Mouse (Mus musculus): ENCODE data around the gene Fry. TPM values are rescaled to one million over a fixed set of nuclear protein-coding genes. Genes with fewer than 3 reads are reported as not detected.

Gene Fry
- polyA plus RNA-seq, 1 experiment, result 2.1 TPM

- TF ChIP-seq MYOG (IDR thresholded peaks at IDR 0.05; ENCODE audit: control insufficient read depth in 1 of 3, insufficient read depth in 1 of 3, insufficient read length in 2 of 3, low read depth in 2 of 3), result no peak
- no peak for TF ChIP-seq E2F4 (IDR thresholded peaks at IDR 0.05; ENCODE audit: insufficient read depth)
- TF ChIP-seq POLR2AphosphoS2 (IDR thresholded peaks at IDR 0.05; ENCODE audit: insufficient read length, low read depth), result no peak
- no peak for TF ChIP-seq MYOD1 (IDR thresholded peaks at IDR 0.05; ENCODE audit: control insufficient read depth in 1 of 3, insufficient read length in 2 of 3, low read depth in 2 of 3)
- TF ChIP-seq SRF (IDR thresholded peaks at IDR 0.05; ENCODE audit: control insufficient read depth, insufficient read length, low read depth), result no peak
- no peaks in the 10 kb centered on the region for H3K36me3 ChIP-seq (ENCODE audit: control insufficient read depth, insufficient read depth)
- no peaks in the 10 kb centered on the region for H3K79me2 ChIP-seq (ENCODE audit: control insufficient read depth, insufficient read depth)
- H3ac ChIP-seq (ENCODE audit: control insufficient read depth, insufficient read length), result no peak overlapping the region
- H3K4me3 ChIP-seq, result no peak overlapping the region
- no peaks in the 10 kb centered on the region for H3K27me3 ChIP-seq (ENCODE audit: control insufficient read depth, insufficient read depth, insufficient read length)
- no peak overlapping the region for H3K4me2 ChIP-seq (ENCODE audit: low read depth)
These were observed 55.4 kb downstream of the Fry start for GRCm38 (mm10) chr5:150173869-150174268.

- Histone ChIP-seq H3K36me3 (ENCODE audit: control insufficient read depth, insufficient read depth) (no peaks in the 10 kb centered on the region), H3K27me3 (ENCODE audit: control insufficient read depth, insufficient read depth, insufficient read length) (no peaks in the 10 kb centered on the region), H3ac (ENCODE audit: control insufficient read depth, insufficient read length) (no peak overlapping the region), H3K4me3 (no peak overlapping the region), H3K4me2 (ENCODE audit: low read depth) (no peak overlapping the region), H3K79me2 (ENCODE audit: control insufficient read depth, insufficient read depth) (no peaks in the 10 kb centered on the region)
- no peak for TF ChIP-seq MAX (IDR thresholded peaks at IDR 0.05; ENCODE audit: low read depth)
- TF ChIP-seq USF1 (IDR thresholded peaks at IDR 0.05; ENCODE audit: low read depth), result no peak
- TF ChIP-seq POLR2A (IDR thresholded peaks at IDR 0.05; ENCODE audit: insufficient read length, low read depth), result no peak
- no peak for TF ChIP-seq REST (IDR thresholded peaks at IDR 0.05; ENCODE audit: insufficient read depth, insufficient read length)
- no peak for TF ChIP-seq TCF3 (IDR thresholded peaks at IDR 0.05; ENCODE audit: insufficient read length, low read depth)
- no peak for TF ChIP-seq TCF12 (IDR thresholded peaks at IDR 0.05; ENCODE audit: insufficient read depth, poor library complexity, severe bottlenecking)
- no peak for TF ChIP-seq E2F4 (IDR thresholded peaks at IDR 0.05; ENCODE audit: insufficient read depth)
- TF ChIP-seq SRF (IDR thresholded peaks at IDR 0.05; ENCODE audit: control insufficient read depth, insufficient read length, low read depth), result no peak
- TF ChIP-seq MYOD1 (IDR thresholded peaks at IDR 0.05; ENCODE audit: control insufficient read depth in 1 of 3, insufficient read length in 2 of 3, low read depth in 2 of 3), result no peak
- TF ChIP-seq MYOG (IDR thresholded peaks at IDR 0.05; ENCODE audit: control insufficient read depth in 1 of 3, insufficient read depth in 1 of 3, insufficient read length in 2 of 3, low read depth in 2 of 3), result no peak
- TF ChIP-seq POLR2AphosphoS2 (IDR thresholded peaks at IDR 0.05; ENCODE audit: insufficient read length, low read depth), result no peak
These were observed 56.5 kb downstream of the Fry start for GRCm38 (mm10) chr5:150174950-150175349.

- no peaks in the 10 kb centered on the region for H3K79me2 ChIP-seq (ENCODE audit: control insufficient read depth, insufficient read depth)
- no peak overlapping the region for H3ac ChIP-seq (ENCODE audit: control insufficient read depth, insufficient read length)
- H3K27me3 ChIP-seq (ENCODE audit: control insufficient read depth, insufficient read depth, insufficient read length), result no peaks in the 10 kb centered on the region
- TF ChIP-seq POLR2A (IDR thresholded peaks at IDR 0.05; ENCODE audit: insufficient read length, low read depth), result no peak
- no peak for TF ChIP-seq TCF12 (IDR thresholded peaks at IDR 0.05; ENCODE audit: insufficient read depth, poor library complexity, severe bottlenecking)
- TF ChIP-seq MYOD1 (IDR thresholded peaks at IDR 0.05; ENCODE audit: control insufficient read depth in 1 of 3, insufficient read length in 2 of 3, low read depth in 2 of 3), result no peak
- TF ChIP-seq MYOG (IDR thresholded peaks at IDR 0.05; ENCODE audit: control insufficient read depth in 1 of 3, insufficient read depth in 1 of 3, insufficient read length in 2 of 3, low read depth in 2 of 3), result no peak
- no peak for TF ChIP-seq USF1 (IDR thresholded peaks at IDR 0.05; ENCODE audit: low read depth)
- TF ChIP-seq CEBPB (IDR thresholded peaks at IDR 0.05; ENCODE audit: insufficient read depth, poor library complexity, severe bottlenecking), result no peak
- no peak for TF ChIP-seq POLR2AphosphoS2 (IDR thresholded peaks at IDR 0.05; ENCODE audit: insufficient read length, low read depth)
- no peak for TF ChIP-seq TCF3 (IDR thresholded peaks at IDR 0.05; ENCODE audit: insufficient read length, low read depth)
- TF ChIP-seq REST (IDR thresholded peaks at IDR 0.05; ENCODE audit: insufficient read depth, insufficient read length), result no peak
- TF ChIP-seq MAX (IDR thresholded peaks at IDR 0.05; ENCODE audit: low read depth), result no peak
- TF ChIP-seq E2F4 (IDR thresholded peaks at IDR 0.05; ENCODE audit: insufficient read depth), result no peak
- no peak for TF ChIP-seq SRF (IDR thresholded peaks at IDR 0.05; ENCODE audit: control insufficient read depth, insufficient read length, low read depth)
- H3K36me3 ChIP-seq (ENCODE audit: control insufficient read depth, insufficient read depth), result no peaks in the 10 kb centered on the region
- no peak overlapping the region for H3K4me3 ChIP-seq
- no peak overlapping the region for H3K4me2 ChIP-seq (ENCODE audit: low read depth)
These were observed 58.0 kb downstream of the Fry start for GRCm38 (mm10) chr5:150176251-150177015.

GRCm38 (mm10) chr5:150177757-150178156, 59.3 kb downstream of the Fry start:
- Histone ChIP-seq H3K27me3 (ENCODE audit: control insufficient read depth, insufficient read depth, insufficient read length) (no peaks in the 10 kb centered on the region), H3K36me3 (ENCODE audit: control insufficient read depth, insufficient read depth) (no peaks in the 10 kb centered on the region), H3ac (ENCODE audit: control insufficient read depth, insufficient read length) (no peak overlapping the region), H3K79me2 (ENCODE audit: control insufficient read depth, insufficient read depth) (no peaks in the 10 kb centered on the region), H3K4me3 (no peak overlapping the region), H3K4me2 (ENCODE audit: low read depth) (no peak overlapping the region)
- no peak for TF ChIP-seq SRF (IDR thresholded peaks at IDR 0.05; ENCODE audit: control insufficient read depth, insufficient read length, low read depth)
- no peak for TF ChIP-seq CEBPB (IDR thresholded peaks at IDR 0.05; ENCODE audit: insufficient read depth, poor library complexity, severe bottlenecking)
- TF ChIP-seq USF1 (IDR thresholded peaks at IDR 0.05; ENCODE audit: low read depth), result no peak
- TF ChIP-seq REST (IDR thresholded peaks at IDR 0.05; ENCODE audit: insufficient read depth, insufficient read length), result no peak
- TF ChIP-seq TCF12 (IDR thresholded peaks at IDR 0.05; ENCODE audit: insufficient read depth, poor library complexity, severe bottlenecking), result no peak
- TF ChIP-seq MYOG (IDR thresholded peaks at IDR 0.05; ENCODE audit: control insufficient read depth in 1 of 3, insufficient read depth in 1 of 3, insufficient read length in 2 of 3, low read depth in 2 of 3), result no peak
- no peak for TF ChIP-seq POLR2A (IDR thresholded peaks at IDR 0.05; ENCODE audit: insufficient read length, low read depth)
- TF ChIP-seq E2F4 (IDR thresholded peaks at IDR 0.05; ENCODE audit: insufficient read depth), result no peak
- no peak for TF ChIP-seq MAX (IDR thresholded peaks at IDR 0.05; ENCODE audit: low read depth)
- no peak for TF ChIP-seq MYOD1 (IDR thresholded peaks at IDR 0.05; ENCODE audit: control insufficient read depth in 1 of 3, insufficient read length in 2 of 3, low read depth in 2 of 3)
- TF ChIP-seq TCF3 (IDR thresholded peaks at IDR 0.05; ENCODE audit: insufficient read length, low read depth), result no peak
- TF ChIP-seq POLR2AphosphoS2 (IDR thresholded peaks at IDR 0.05; ENCODE audit: insufficient read length, low read depth), result no peak
